Mouse (Mus musculus): ENCODE measurements around the gene Cbx6. TPM values are rescaled to one million over a fixed set of nuclear protein-coding genes. Genes with fewer than 3 reads are reported as not detected.
A peak's percentile ranks its signal among the peaks of the same experiment; 100 is the strongest.

Cbx6 gene
- polyA plus RNA-seq, 1 experiment, result 26.1 TPM

- Histone ChIP-seq H3K4me3 (no peak overlapping the region), H3K4me2 (ENCODE audit: low read depth) (no peak overlapping the region), H3K27me3 (ENCODE audit: control insufficient read depth, insufficient read depth, insufficient read length) (peaks cover 4% of the 10 kb centered on the region), H3ac (ENCODE audit: control insufficient read depth, insufficient read length) (no peak overlapping the region), H3K79me2 (ENCODE audit: control insufficient read depth, insufficient read depth) (no peaks in the 10 kb centered on the region), H3K36me3 (ENCODE audit: control insufficient read depth, insufficient read depth) (no peaks in the 10 kb centered on the region)
- no peak for TF ChIP-seq POLR2A (IDR thresholded peaks at IDR 0.05; ENCODE audit: insufficient read length, low read depth)
- TF ChIP-seq TCF3 (IDR thresholded peaks at IDR 0.05; ENCODE audit: insufficient read length, low read depth), result no peak
- no peak for TF ChIP-seq REST (IDR thresholded peaks at IDR 0.05; ENCODE audit: insufficient read depth, insufficient read length)
- TF ChIP-seq MAX (IDR thresholded peaks at IDR 0.05; ENCODE audit: low read depth), result no peak
- TF ChIP-seq TCF12 (IDR thresholded peaks at IDR 0.05; ENCODE audit: insufficient read depth, poor library complexity, severe bottlenecking), result no peak
- TF ChIP-seq SRF (IDR thresholded peaks at IDR 0.05; ENCODE audit: control insufficient read depth, insufficient read length, low read depth), result no peak
- TF ChIP-seq POLR2AphosphoS2 (IDR thresholded peaks at IDR 0.05; ENCODE audit: insufficient read length, low read depth), result no peak
These were observed 33.8 kb downstream of the Cbx6 start for GRCm38 (mm10) chr15:79800701-79801100.

- Histone ChIP-seq H3K4me3 (no peak overlapping the region), H3ac (ENCODE audit: control insufficient read depth, insufficient read length) (no peak overlapping the region), H3K36me3 (ENCODE audit: control insufficient read depth, insufficient read depth) (no peaks in the 10 kb centered on the region), H3K27me3 (ENCODE audit: control insufficient read depth, insufficient read depth, insufficient read length) (no peaks in the 10 kb centered on the region), H3K4me2 (ENCODE audit: low read depth) (peak overlapping the region; percentile 34), H3K79me2 (ENCODE audit: control insufficient read depth, insufficient read depth) (no peaks in the 10 kb centered on the region)
- no peak for TF ChIP-seq MYOD1 (IDR thresholded peaks at IDR 0.05; ENCODE audit: control insufficient read depth in 1 of 3, insufficient read length in 2 of 3, low read depth in 2 of 3)
- peak in 1 of 3 experiments; percentile 14 for TF ChIP-seq MYOG (IDR thresholded peaks at IDR 0.05; ENCODE audit: control insufficient read depth in 1 of 3, insufficient read depth in 1 of 3, insufficient read length in 2 of 3, low read depth in 2 of 3)
These were observed 35.9 kb downstream of the Cbx6 start for GRCm38 (mm10) chr15:79798591-79798990.

- TF ChIP-seq POLR2AphosphoS2 (IDR thresholded peaks at IDR 0.05; ENCODE audit: insufficient read length, low read depth), result no peak
- H3K79me2 ChIP-seq (ENCODE audit: control insufficient read depth, insufficient read depth), result no peaks in the 10 kb centered on the region
- no peaks in the 10 kb centered on the region for H3K36me3 ChIP-seq (ENCODE audit: control insufficient read depth, insufficient read depth)
- H3K4me3 ChIP-seq, result no peak overlapping the region
- no peak overlapping the region for H3K4me2 ChIP-seq (ENCODE audit: low read depth)
- H3K27me3 ChIP-seq (ENCODE audit: control insufficient read depth, insufficient read depth, insufficient read length), result no peaks in the 10 kb centered on the region
- H3ac ChIP-seq (ENCODE audit: control insufficient read depth, insufficient read length), result no peak overlapping the region
These were observed 36.8 kb downstream of the Cbx6 start for GRCm38 (mm10) chr15:79797680-79798079.

GRCm38 (mm10) chr15:79797096-79797495 lies 37.4 kb downstream of the Cbx6 start:
- Histone ChIP-seq H3K79me2 (ENCODE audit: control insufficient read depth, insufficient read depth) (no peaks in the 10 kb centered on the region), H3K36me3 (ENCODE audit: control insufficient read depth, insufficient read depth) (no peaks in the 10 kb centered on the region), H3K4me2 (ENCODE audit: low read depth) (no peak overlapping the region), H3K4me3 (no peak overlapping the region), H3K27me3 (ENCODE audit: control insufficient read depth, insufficient read depth, insufficient read length) (no peaks in the 10 kb centered on the region), H3ac (ENCODE audit: control insufficient read depth, insufficient read length) (no peak overlapping the region)
- TF ChIP-seq MYOG (IDR thresholded peaks at IDR 0.05; ENCODE audit: control insufficient read depth in 1 of 3, insufficient read depth in 1 of 3, insufficient read length in 2 of 3, low read depth in 2 of 3) (no peak), REST (IDR thresholded peaks at IDR 0.05; ENCODE audit: insufficient read depth, insufficient read length) (no peak), MAX (IDR thresholded peaks at IDR 0.05; ENCODE audit: low read depth) (no peak), TCF12 (IDR thresholded peaks at IDR 0.05; ENCODE audit: insufficient read depth, poor library complexity, severe bottlenecking) (no peak), POLR2AphosphoS2 (IDR thresholded peaks at IDR 0.05; ENCODE audit: insufficient read length, low read depth) (no peak), MYOD1 (IDR thresholded peaks at IDR 0.05; ENCODE audit: control insufficient read depth in 1 of 3, insufficient read length in 2 of 3, low read depth in 2 of 3) (no peak), POLR2A (IDR thresholded peaks at IDR 0.05; ENCODE audit: insufficient read length, low read depth) (no peak), CEBPB (IDR thresholded peaks at IDR 0.05; ENCODE audit: insufficient read depth, poor library complexity, severe bottlenecking) (no peak)

- TF ChIP-seq REST (IDR thresholded peaks at IDR 0.05; ENCODE audit: insufficient read depth, insufficient read length) (no peak), TCF3 (IDR thresholded peaks at IDR 0.05; ENCODE audit: insufficient read length, low read depth) (no peak), MAX (IDR thresholded peaks at IDR 0.05; ENCODE audit: low read depth) (no peak), POLR2A (IDR thresholded peaks at IDR 0.05; ENCODE audit: insufficient read length, low read depth) (no peak), POLR2AphosphoS2 (IDR thresholded peaks at IDR 0.05; ENCODE audit: insufficient read length, low read depth) (no peak), SRF (IDR thresholded peaks at IDR 0.05; ENCODE audit: control insufficient read depth, insufficient read length, low read depth) (no peak), MYOG (IDR thresholded peaks at IDR 0.05; ENCODE audit: control insufficient read depth in 1 of 3, insufficient read depth in 1 of 3, insufficient read length in 2 of 3, low read depth in 2 of 3) (no peak)
- H3K27me3 ChIP-seq (ENCODE audit: control insufficient read depth, insufficient read depth, insufficient read length), result no peaks in the 10 kb centered on the region
- H3K4me3 ChIP-seq, result no peak overlapping the region
- no peaks in the 10 kb centered on the region for H3K79me2 ChIP-seq (ENCODE audit: control insufficient read depth, insufficient read depth)
- H3K4me2 ChIP-seq (ENCODE audit: low read depth), result no peak overlapping the region
- H3ac ChIP-seq (ENCODE audit: control insufficient read depth, insufficient read length), result no peak overlapping the region
- no peaks in the 10 kb centered on the region for H3K36me3 ChIP-seq (ENCODE audit: control insufficient read depth, insufficient read depth)
These were observed 38.2 kb downstream of the Cbx6 start for GRCm38 (mm10) chr15:79796256-79796655.

GRCm38 (mm10) chr15:79794173-79794572 lies 40.3 kb downstream of the Cbx6 start:
- no peak overlapping the region for H3K4me3 ChIP-seq
- no peak overlapping the region for H3K4me2 ChIP-seq (ENCODE audit: low read depth)
- H3ac ChIP-seq (ENCODE audit: control insufficient read depth, insufficient read length), result no peak overlapping the region
- H3K27me3 ChIP-seq (ENCODE audit: control insufficient read depth, insufficient read depth, insufficient read length), result no peaks in the 10 kb centered on the region
- H3K79me2 ChIP-seq (ENCODE audit: control insufficient read depth, insufficient read depth), result no peaks in the 10 kb centered on the region
- TF ChIP-seq REST (IDR thresholded peaks at IDR 0.05; ENCODE audit: insufficient read depth, insufficient read length) (peak; percentile 72), MYOG (IDR thresholded peaks at IDR 0.05; ENCODE audit: control insufficient read depth in 1 of 3, insufficient read depth in 1 of 3, insufficient read length in 2 of 3, low read depth in 2 of 3) (no peak)
- H3K36me3 ChIP-seq (ENCODE audit: control insufficient read depth, insufficient read depth), result no peaks in the 10 kb centered on the region
